Mouse (Mus musculus) liver, embryonic 13.5 days (tissue): ENCODE measurements around the gene Ifngr2. TPM values are rescaled to one million over a fixed set of nuclear protein-coding genes. Genes with fewer than 3 reads are reported as not detected.

ENCODE experiments used
- ATAC-seq: fragments of 200-750 bp; cut with Nextera tagmentation; 2 replicates; pipeline ENCODE4 v1.8.0; 2017; ENCODE audit warnings: low read depth, mild to moderate bottlenecking, moderate number of reproducible peaks, moderate library complexity
- DNase-seq: peaks from one replicate; pipeline ENCODE4 v3.0.0; 2022
- H3K27ac ChIP-seq: fragments of 300-500 bp; sonication (generic); 2 replicates; pipeline ENCODE4 v1.5.1; 2015; ENCODE audit warnings: moderate library complexity, mild to moderate bottlenecking, inconsistent platforms
- H3K27me3 ChIP-seq: fragments of 300-500 bp; sonication (generic); 2 replicates; pipeline ENCODE4 v1.6.1; 2015; ENCODE audit warnings: mild to moderate bottlenecking, inconsistent platforms
- H3K36me3 ChIP-seq: fragments of 300-500 bp; sonication (generic); 2 replicates; pipeline ENCODE4 v1.6.1; 2015; ENCODE audit warnings: mild to moderate bottlenecking, inconsistent platforms
- H3K4me1 ChIP-seq: fragments of 300-500 bp; sonication (generic); replicated peaks from 2 replicates; pipeline ENCODE4 v1.6.1; 2015; ENCODE audit warnings: inconsistent platforms
- H3K4me2 ChIP-seq: fragments of 300-500 bp; sonication (generic); 2 replicates; pipeline ENCODE4 v1.6.1; 2015; ENCODE audit warnings: inconsistent platforms, mild to moderate bottlenecking, moderate library complexity
- H3K4me3 ChIP-seq: fragments of 300-500 bp; sonication (generic); replicated peaks from 2 replicates; pipeline ENCODE4 v1.5.1; 2015; ENCODE audit warnings: mild to moderate bottlenecking, inconsistent platforms
- H3K9ac ChIP-seq: fragments of 300-500 bp; sonication (generic); 2 replicates; pipeline ENCODE4 v1.6.1; 2015; ENCODE audit warnings: mild to moderate bottlenecking, inconsistent platforms
- H3K9me3 ChIP-seq: fragments of 300-500 bp; sonication (generic); replicated peaks from 2 replicates; pipeline ENCODE4 v1.6.1; 2016; ENCODE audit warnings: inconsistent platforms
- WGBS: fragments of 180-500 bp; shearing (Covaris S2); methylation state at CpG from one replicate; pipeline ENCODE4 v1.1.7; 2015; ENCODE audit not compliant: insufficient replicate concordance; 5-methylcytosine and 5-hydroxymethylcytosine counted together
- polyA plus RNA-seq: library from polyadenylated mRNA; unstranded; fragments of >200 nt; fragmentation: Nextera tagmentation; extraction: Ambion mirVana; gene quantifications from 2 replicates; pipeline ENCODE4 v1.2.1, GENCODE M21; 2015

Gene Ifngr2
- polyA plus RNA-seq, 1 experiment from 2014 or later: 15.4 TPM

GRCm38 (mm10) chr16:91549616-91550015 is 2.7 kb downstream of the Ifngr2 start:
- Histone ChIP-seq H3K4me2 (peak overlapping the region; percentile 100; the same call in 1 of the 2 replicates), H3K4me3 (no peak overlapping the region; the same call in 1 of the 2 replicates), H3K4me1 (peaks cover 98% of the 10 kb centered on the region), H3K27me3 (no peaks in the 10 kb centered on the region), H3K9me3 (no peaks in the 10 kb centered on the region), H3K36me3 (no peaks in the 10 kb centered on the region), H3K9ac (no peak overlapping the region), H3K27ac (peak overlapping the region; percentile 15; the same call in 1 of the 2 replicates)
- WGBS: 69% methylated on average over 5 of the region's 5 CpGs
- ATAC-seq (no peak), DNase-seq (no peak)

- H3K27ac ChIP-seq: peak overlapping the region; percentile 88
- ATAC-seq (peak; percentile 79), DNase-seq (peak; percentile 53)
- WGBS: 14% methylated on average over 10 of the region's 10 CpGs
- peaks cover 11% of the 10 kb centered on the region; the same call in 1 of the 2 replicates for H3K36me3 ChIP-seq
- H3K9me3 ChIP-seq: no peaks in the 10 kb centered on the region
- H3K27me3 ChIP-seq: no peaks in the 10 kb centered on the region
- peaks cover 97% of the 10 kb centered on the region for H3K4me1 ChIP-seq
- H3K4me3 ChIP-seq: peak overlapping the region; percentile 27; the same call in 1 of the 2 replicates
- H3K9ac ChIP-seq: peak overlapping the region; percentile 57
- peak overlapping the region; percentile 64 for H3K4me2 ChIP-seq
Measured at GRCm38 (mm10) chr16:91551081-91551524, 4.2 kb downstream of the Ifngr2 start.

- no peaks in the 10 kb centered on the region for H3K9me3 ChIP-seq
- 57% methylated on average over 9 of the region's 9 CpGs for WGBS
- H3K4me3 ChIP-seq: no peak overlapping the region
- DNase-seq (no peak), ATAC-seq (no peak)
- no peak overlapping the region for H3K4me2 ChIP-seq
- peaks cover 11% of the 10 kb centered on the region for H3K36me3 ChIP-seq
- peaks cover 91% of the 10 kb centered on the region for H3K4me1 ChIP-seq
- H3K27me3 ChIP-seq: no peaks in the 10 kb centered on the region
- no peak overlapping the region for H3K9ac ChIP-seq
- H3K27ac ChIP-seq: peak overlapping the region; percentile 88; the same call in 1 of the 2 replicates
Measured at GRCm38 (mm10) chr16:91552072-91552471, 5.2 kb downstream of the Ifngr2 start.

GRCm38 (mm10) chr16:91553625-91554024 is 6.8 kb downstream of the Ifngr2 start:
- ATAC-seq (no peak), DNase-seq (no peak)
- H3K4me3 ChIP-seq: no peak overlapping the region
- H3K4me1 ChIP-seq: peaks cover 77% of the 10 kb centered on the region
- H3K27ac ChIP-seq: no peak overlapping the region
- 25% methylated on average over 12 of the region's 12 CpGs for WGBS
- H3K36me3 ChIP-seq: peaks cover 21% of the 10 kb centered on the region
- H3K9me3 ChIP-seq: no peaks in the 10 kb centered on the region
- H3K9ac ChIP-seq: no peak overlapping the region
- H3K4me2 ChIP-seq: no peak overlapping the region
- H3K27me3 ChIP-seq: no peaks in the 10 kb centered on the region

GRCm38 (mm10) chr16:91555017-91555605 is 8.2 kb downstream of the Ifngr2 start:
- 84% methylated on average over 8 of the region's 8 CpGs for WGBS
- ATAC-seq: no peak
- no peak for DNase-seq
- H3K4me3 ChIP-seq: no peak overlapping the region
- no peak overlapping the region for H3K4me2 ChIP-seq
- peaks cover 32% of the 10 kb centered on the region for H3K36me3 ChIP-seq
- H3K27me3 ChIP-seq: no peaks in the 10 kb centered on the region
- H3K9me3 ChIP-seq: no peaks in the 10 kb centered on the region
- H3K27ac ChIP-seq: no peak overlapping the region
- H3K4me1 ChIP-seq: peaks cover 62% of the 10 kb centered on the region
- H3K9ac ChIP-seq: no peak overlapping the region

- no peak for ATAC-seq
- Histone ChIP-seq H3K36me3 (peaks cover 36% of the 10 kb centered on the region), H3K4me3 (no peak overlapping the region), H3K4me1 (peaks cover 47% of the 10 kb centered on the region), H3K9ac (no peak overlapping the region), H3K4me2 (no peak overlapping the region), H3K9me3 (no peaks in the 10 kb centered on the region), H3K27ac (no peak overlapping the region), H3K27me3 (no peaks in the 10 kb centered on the region)
- WGBS: 82% methylated on average over 15 of the region's 15 CpGs
- DNase-seq: no peak
Measured at GRCm38 (mm10) chr16:91556659-91557058, 9.8 kb downstream of the Ifngr2 start.

- ATAC-seq (no peak), DNase-seq (no peak)
- Histone ChIP-seq H3K9me3 (no peaks in the 10 kb centered on the region), H3K27me3 (no peaks in the 10 kb centered on the region), H3K27ac (no peak overlapping the region), H3K4me3 (no peak overlapping the region), H3K9ac (no peak overlapping the region), H3K36me3 (peaks cover 41% of the 10 kb centered on the region), H3K4me1 (peaks cover 42% of the 10 kb centered on the region), H3K4me2 (no peak overlapping the region)
- 92% methylated on average over 7 of the region's 7 CpGs for WGBS
Measured at GRCm38 (mm10) chr16:91557214-91557613, 10.3 kb downstream of the Ifngr2 start.

- H3K4me1 ChIP-seq: peaks cover 37% of the 10 kb centered on the region
- DNase-seq (no peak), ATAC-seq (no peak)
- 89% methylated on average over 15 of the region's 15 CpGs for WGBS
- H3K9me3 ChIP-seq: no peaks in the 10 kb centered on the region
- no peaks in the 10 kb centered on the region for H3K27me3 ChIP-seq
- no peak overlapping the region for H3K4me3 ChIP-seq
- H3K27ac ChIP-seq: no peak overlapping the region
- H3K36me3 ChIP-seq: peaks cover 46% of the 10 kb centered on the region
- no peak overlapping the region for H3K9ac ChIP-seq
- no peak overlapping the region for H3K4me2 ChIP-seq
Measured at GRCm38 (mm10) chr16:91557693-91558092, 10.8 kb downstream of the Ifngr2 start.

- Histone ChIP-seq H3K27me3 (no peaks in the 10 kb centered on the region), H3K36me3 (peaks cover 52% of the 10 kb centered on the region), H3K9ac (no peak overlapping the region), H3K4me2 (no peak overlapping the region), H3K4me3 (no peak overlapping the region), H3K9me3 (no peaks in the 10 kb centered on the region), H3K4me1 (peaks cover 24% of the 10 kb centered on the region), H3K27ac (peak overlapping the region; percentile 34; the same call in 1 of the 2 replicates)
- ATAC-seq (no peak), DNase-seq (no peak)
- WGBS: 62% methylated on average over 9 of the region's 9 CpGs
Measured at GRCm38 (mm10) chr16:91561099-91561498, 14.2 kb downstream of the Ifngr2 start.

GRCm38 (mm10) chr16:91561541-91562457 is 14.9 kb downstream of the Ifngr2 start:
- DNase-seq: no peak
- peak; percentile 44; the same call in 1 of the 2 replicates for ATAC-seq
- WGBS: 86% methylated on average over 38 of the region's 38 CpGs
- peak overlapping the region; percentile 34; the same call in 1 of the 2 replicates for H3K27ac ChIP-seq
- peaks cover 23% of the 10 kb centered on the region for H3K4me1 ChIP-seq
- no peak overlapping the region for H3K4me2 ChIP-seq
- H3K9me3 ChIP-seq: no peaks in the 10 kb centered on the region
- peaks cover 52% of the 10 kb centered on the region for H3K36me3 ChIP-seq
- no peaks in the 10 kb centered on the region for H3K27me3 ChIP-seq
- no peak overlapping the region for H3K4me3 ChIP-seq
- no peak overlapping the region for H3K9ac ChIP-seq

GRCm38 (mm10) chr16:91564580-91565291 is 17.9 kb downstream of the Ifngr2 start:
- 64% methylated on average over 4 of the region's 4 CpGs for WGBS
- Histone ChIP-seq H3K27ac (peak overlapping the region; percentile 58), H3K4me1 (peaks cover 20% of the 10 kb centered on the region), H3K27me3 (no peaks in the 10 kb centered on the region), H3K9me3 (no peaks in the 10 kb centered on the region), H3K4me2 (no peak overlapping the region), H3K36me3 (peaks cover 32% of the 10 kb centered on the region), H3K9ac (0 out of 2 replicates have a peak overlapping the region, but pooled peaks have one; percentile 26), H3K4me3 (no peak overlapping the region)
- ATAC-seq: peak; percentile 79
- DNase-seq: peak; percentile 31
